Mouse (Mus musculus) T-helper 17 cell (primary cell): ENCODE measurements around the gene Slc5a6.
"Not testable (repeated sequence)": the region's sequence is repeated elsewhere in the genome, so short reads cannot be mapped to it uniquely, and the experiment has no call there.

Source experiments
- in situ Hi-C, 2 experiments: fragments of 300-600 bp; cut with MboI, MseI; formaldehyde crosslinking; loops; 1 replicate in 1 of 2; 2 replicates in 1 of 2; pipeline ENCODE4 v1.15.1; 2025; ENCODE audit warnings: high pct_unique_total_duplicates in 2 of 2

The Slc5a6 gene

DNA sequence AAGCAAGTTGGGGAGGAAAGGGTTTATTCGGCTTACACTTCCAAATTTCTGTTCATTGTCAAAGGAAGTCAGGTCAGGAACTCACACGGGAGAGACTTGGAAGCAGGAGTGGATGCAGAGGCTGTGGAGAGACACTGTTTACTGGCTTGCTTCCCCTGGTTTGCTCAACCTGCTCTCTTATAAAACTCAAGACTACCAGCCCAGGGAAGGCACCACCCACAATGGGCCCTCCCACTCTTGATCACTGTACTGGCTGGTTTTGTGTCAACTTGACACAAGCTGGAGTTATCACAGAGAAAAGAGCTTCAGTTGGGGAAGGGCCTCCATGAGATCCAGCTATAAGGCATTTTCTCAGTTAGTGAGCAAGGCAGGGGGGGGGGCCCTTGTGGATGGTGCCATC, 22.3 kb upstream of the Slc5a6 start:
- in situ Hi-C loops = loop anchor here in 1 of 2 experiments (10.0 kb wide), 1 partner anchor 1616 kb away; no protein-coding TSS in a partner anchor

DNA sequence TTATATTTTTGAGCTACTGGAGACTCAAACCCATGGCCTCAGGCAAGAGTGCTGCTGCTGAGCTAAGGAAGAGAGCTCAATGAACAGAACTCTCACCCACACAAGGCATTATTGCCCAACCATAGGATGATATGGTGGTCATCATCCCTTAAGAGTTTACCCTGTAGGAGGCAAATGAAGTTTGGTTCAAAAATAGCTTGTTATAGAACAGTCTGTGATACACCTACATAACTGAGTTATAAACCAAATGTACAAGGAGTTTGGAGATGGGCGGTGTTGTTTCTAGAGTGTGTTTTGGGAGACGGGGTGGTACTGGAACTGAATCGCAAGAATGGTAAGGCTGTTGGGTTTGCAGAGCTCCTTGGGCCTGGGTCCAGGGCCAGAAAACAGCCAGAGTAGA, 21.1 kb upstream of the Slc5a6 start:
- in situ Hi-C loops = loop anchor here in 1 of 2 experiments (10.0 kb wide), 1 partner anchor 1615 kb away; no protein-coding TSS in a partner anchor

DNA sequence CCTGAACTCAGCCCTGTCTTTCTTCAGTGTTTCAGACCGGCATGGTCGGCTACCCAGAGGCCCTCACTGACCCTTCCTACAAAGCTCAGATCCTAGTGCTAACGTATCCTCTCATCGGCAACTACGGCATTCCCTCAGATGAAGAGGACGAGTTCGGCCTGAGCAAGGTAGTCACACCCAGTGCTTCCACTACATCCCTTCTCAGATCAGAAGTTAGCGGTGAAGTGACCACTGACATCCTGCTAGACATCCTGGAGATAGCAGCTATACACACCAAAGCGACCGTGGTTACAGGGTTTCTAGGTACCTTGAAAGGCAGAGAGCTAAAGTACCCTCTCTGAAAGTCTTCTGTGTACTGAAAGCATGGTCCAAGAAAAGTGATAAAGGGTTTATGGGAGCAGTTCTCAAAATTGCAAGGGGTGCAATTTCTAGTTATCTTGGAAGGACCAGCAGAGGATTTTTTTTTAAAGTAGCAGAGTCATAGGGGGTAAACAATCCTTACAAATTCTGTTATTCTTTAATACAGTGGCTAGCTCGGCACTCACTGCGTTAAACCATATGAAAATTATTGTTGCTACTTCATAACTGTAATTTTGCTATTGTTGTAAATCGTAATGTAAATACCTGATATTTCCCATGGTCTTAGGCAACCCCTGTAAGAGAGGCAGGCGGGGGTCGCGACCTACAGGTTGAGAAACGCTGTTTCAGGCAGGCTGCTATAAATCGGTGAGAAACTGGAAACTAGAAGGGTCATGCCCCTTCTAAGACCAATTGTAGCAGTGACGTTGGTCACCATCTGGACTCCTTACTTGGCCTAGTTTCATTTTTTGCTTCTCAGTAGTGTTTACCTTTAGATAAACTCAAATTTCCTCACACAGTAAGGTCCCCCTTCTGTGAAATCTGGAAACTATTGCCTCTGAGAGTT, 6.8 kb upstream of the Slc5a6 start:
- in situ Hi-C loops = no loop called here

DNA sequence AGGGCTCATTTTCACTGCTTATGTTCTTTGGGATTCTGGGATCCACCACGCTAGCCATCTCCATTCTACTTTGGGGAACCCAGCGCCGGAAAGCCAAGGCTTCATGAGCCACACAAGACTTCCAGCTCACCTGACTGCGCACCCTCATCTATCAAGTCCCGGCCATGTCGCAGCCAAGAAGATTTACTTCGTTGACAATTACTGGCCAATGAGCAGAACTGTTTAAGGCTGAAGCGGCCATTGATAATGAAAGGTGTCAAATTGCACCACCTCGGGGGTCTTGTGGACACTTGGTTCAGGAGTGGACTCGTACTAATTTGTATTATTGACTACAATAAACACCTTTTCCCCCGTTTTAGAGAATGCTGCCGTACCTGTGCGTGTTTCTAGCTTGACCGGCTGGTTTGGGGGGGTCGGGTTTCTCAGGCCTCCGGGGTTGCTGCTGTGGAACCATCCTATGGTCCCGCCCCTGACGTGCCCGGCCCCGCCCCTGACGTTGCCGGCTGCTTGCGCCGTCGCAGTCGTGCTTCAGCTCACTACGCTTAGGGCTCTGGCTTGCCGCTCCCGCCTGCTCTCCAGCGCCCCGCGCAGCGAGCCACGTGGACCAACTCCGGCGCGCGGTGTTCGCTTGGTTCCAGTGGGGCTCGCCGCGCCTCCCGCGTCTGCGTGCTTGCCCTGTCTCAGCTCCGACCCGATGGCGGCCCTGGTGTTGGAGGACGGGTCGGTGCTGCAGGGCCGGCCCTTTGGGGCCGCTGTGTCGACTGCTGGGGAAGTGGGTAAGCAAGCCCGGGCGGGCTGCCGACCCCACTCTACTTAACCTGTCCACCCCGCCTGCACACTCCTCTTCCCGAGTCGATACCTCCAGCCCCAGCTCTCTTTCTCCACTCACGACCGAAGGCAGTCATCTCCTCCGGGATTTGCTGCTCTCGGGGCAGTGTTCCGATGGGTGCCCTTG, 5.8 kb upstream of the Slc5a6 start, which contains the start of gene Cad:
TSS of gene Cad (plus strand) at position 520 of the 955 bp plus-strand sequence.
- in situ Hi-C loops = no loop called here

DNA sequence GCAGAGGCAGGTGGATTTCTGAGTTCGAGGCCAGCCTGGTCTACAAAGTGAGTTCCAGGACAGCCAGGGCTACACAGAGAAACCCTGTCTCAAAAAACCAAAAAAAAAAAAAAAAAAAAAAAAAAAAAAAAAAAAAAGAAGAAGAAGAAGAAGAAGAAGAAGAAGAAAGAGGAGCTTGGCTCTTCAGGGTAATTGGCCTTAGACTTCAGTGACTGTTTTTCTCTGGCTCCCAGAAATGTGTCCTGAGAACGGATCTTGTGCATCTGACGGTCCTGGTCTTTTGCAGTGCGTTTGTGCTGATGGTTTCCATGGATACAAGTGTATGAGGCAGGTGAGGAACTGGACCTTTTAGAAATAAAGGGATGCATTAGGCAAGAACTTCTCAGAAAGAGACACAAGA, 5.0 kb upstream of the Slc5a6 start:
- in situ Hi-C loops = not testable (repeated sequence)

DNA sequence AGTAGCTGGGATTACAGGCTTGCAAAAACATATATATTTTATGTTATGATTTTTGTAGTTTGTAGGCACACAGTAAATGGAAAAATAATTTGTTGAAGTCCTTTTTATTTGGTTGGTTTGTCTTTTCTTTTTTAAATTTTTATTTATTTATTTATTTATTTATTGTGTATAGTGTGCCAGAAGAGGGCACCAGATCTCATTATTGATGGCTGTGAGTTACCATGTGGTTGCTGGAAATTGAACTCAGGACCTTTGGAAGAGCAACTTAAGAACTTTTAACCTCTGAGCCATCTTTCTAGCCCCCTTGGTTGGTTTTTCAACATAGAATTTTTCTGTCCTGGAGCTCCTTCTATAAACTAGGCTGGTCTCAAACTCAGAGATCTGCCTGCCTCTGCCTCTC, 1.7 kb upstream of the Slc5a6 start:
- in situ Hi-C loops = no loop called here

DNA sequence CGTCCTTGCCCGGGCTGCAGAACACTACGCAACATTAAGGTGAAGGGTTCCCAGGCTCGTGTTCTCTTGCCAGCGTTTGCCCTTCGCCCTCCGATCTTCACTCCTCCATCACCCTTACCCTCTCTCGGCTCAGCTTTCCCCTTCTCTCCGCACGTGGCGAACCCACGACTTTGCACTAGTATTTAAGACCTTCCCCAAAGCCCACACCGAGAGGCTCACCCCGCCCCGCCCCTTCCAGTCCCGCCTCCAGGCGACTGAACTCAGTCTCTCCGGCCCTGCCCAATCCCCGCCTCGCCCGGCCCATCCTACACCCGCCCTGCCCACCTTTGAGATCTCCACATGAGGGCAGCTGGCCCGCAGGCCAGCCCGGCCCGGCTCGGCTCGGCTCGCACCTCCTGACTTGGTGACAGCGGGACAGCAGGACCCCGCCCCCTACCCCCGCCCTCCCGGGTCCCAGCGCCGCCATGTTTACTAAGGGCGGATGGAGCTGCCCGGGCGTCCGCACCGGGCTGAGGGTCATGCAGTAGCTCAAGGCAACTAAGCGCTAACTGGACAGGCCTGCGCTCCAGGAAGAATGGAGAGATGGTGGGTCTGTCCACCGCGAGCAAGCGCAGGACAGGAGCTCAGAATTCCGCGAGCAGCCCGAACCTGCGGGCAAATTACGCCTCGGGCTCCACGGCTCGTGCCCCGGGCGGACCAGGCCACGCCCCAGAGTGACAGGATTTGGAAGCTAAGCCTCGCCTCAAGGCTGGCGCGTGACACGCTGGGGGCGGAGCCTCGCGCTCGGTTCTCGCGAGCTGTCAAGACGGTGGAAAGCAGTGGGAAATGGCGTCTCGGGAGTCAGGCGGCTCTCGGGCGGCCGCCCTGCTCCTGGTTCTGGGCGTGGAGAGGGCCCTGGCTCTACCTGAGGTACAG, 619 bp downstream of the Slc5a6 start, which contains the start of gene Atraid:
TSS of gene Atraid (plus strand) at position 465 of the 915 bp plus-strand sequence.
- in situ Hi-C loops = no loop called here

DNA sequence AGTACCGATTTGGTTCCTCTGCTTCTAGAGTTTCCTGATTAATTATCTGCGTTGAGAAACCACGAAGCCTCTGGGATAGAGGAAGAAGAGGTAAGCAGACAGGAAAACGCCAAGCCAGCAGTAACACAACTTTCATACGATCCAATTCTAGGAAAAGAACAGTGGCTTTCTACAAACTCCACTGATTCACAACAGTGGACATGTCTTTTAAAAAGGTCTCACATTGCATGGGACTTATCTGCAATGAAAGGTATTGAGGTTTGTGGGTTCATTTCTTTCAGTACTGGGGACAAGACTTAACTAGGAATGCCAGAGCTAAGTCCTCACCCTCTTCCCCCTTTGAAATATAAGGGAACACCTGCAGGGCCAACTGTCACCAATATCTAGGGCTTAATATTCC, 1.6 kb downstream of the Slc5a6 start:
- in situ Hi-C loops = no loop called here

DNA sequence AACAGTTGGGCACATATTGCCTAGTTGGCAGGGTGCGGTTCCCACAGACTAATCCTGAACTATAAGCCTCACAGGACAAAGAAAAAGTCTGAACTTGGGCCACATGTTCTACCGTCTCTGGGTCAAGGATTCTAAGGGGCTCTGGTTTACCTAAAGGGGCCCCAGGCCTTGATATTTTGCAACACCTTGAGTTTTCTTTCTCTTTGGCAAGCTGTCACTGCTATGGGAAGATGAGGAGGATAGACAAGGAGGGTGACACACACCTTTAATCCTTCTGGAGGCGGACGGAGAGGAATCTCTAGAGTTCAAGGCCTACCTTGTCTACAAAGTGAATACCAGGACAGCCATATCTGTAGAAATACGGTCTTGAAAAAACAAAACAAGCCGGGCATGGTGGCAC, 2.3 kb downstream of the Slc5a6 start:
- in situ Hi-C loops = no loop called here

DNA sequence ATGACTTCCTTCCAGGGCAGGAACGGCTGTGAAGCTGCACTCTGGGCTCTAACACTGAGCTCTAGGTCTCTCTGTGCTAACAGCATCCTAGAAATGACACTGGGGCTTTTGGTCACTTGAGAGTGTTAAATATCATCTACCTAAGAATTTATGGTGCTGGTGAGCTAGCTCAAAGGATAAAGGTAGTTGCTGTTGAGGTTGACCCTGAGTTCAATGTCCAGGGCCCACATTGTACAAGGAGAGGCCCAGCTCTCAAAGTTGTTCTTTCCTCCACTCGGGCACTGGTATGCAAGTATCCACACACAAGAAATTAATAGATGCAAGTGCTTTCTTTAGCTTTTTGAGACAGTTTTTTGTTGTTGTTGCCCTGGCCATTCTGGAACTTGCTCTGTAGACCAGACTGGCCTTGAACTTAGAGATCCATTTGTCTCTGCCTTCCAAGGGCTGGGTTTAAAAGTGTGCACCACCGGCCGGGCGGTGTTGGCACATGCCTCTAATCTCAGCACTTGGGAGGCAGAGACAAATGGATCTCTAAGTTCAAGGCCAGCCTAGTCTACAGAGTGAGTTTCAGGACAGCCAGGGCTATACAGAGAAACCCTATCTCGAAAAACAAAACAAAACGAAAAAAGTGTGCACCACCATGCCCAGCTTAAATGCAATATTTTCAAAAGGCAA, 10.4 kb downstream of the Slc5a6 start:
- in situ Hi-C loops = no loop called here

DNA sequence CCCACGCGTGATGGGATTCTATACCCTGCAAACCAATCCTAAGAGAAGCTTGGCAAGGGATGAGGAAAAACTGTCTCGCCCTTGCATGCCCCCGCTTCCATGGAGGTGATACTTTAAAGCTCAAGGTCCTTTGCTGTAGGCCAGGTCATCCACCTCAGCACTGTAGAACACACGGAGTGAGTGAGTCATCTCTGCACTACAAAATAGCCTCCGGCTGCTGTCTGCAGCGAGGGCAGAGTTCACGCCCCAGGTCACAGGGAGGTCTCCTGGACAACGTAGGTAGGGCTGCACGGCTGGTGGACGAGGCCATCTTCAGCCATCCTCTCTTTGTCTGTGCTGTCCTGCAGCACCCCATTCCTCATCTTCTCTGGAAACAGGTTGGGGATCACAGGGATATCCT, 12.2 kb downstream of the Slc5a6 start:
- in situ Hi-C loops = not testable (repeated sequence)

DNA sequence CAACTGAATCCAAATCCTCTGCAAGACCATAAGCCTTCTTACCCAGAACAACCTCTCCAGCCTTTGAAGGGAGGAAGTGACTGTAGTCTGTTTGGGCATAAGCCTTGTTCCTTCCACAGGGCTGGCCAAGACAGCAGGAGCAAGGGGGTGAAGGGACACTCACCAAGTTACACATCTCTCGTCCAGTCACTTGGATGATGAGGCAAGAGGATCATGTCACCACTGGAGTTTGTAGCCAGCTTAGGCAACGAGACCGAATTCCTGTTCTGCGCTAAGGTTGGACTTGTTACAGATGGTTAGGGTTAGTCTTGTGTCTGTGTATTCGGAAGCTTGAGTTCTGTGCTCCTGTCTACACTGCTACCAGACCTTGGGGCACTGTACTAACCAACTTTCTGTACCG, 14.1 kb downstream of the Slc5a6 start:
- in situ Hi-C loops = no loop called here

DNA sequence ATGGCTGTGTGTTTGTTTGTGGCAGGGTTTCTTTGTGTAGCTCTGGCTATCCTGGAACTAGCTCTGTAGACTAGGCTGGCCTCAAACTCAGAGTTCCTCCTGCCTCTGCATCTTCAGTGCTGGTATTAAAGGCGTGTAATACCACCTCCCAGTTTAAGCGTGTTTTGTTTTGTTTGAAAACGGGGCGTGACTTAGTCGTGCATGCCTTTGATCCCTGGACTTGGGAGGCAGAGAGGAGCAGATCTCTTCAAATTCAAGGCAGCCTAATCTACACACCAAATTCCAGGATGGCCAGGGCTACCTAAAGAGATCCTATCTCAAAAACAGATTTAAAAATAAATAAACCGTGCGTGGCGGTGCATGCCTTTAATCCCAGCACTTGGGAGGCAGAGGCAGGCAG, 17.2 kb downstream of the Slc5a6 start:
- in situ Hi-C loops = no loop called here

DNA sequence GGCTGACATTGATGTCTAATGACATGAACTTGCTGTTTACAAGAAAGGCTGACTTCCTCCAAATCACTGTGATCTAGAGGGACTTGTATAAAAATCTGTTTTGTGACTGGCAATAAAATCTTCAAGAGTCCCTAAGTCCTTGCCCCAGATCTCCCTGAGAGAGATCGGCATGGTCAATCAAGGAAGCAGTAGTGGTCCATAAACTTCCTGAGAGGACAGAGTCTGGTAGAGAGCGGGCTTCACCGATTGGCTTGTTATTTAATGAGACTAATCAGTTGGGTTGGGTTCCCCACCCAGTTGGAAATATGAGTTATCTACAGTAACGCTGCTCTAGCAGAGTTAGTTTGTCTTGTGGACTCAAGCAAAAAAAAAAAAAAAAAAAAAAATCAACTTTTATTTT, 17.8 kb downstream of the Slc5a6 start:
- in situ Hi-C loops = no loop called here

DNA sequence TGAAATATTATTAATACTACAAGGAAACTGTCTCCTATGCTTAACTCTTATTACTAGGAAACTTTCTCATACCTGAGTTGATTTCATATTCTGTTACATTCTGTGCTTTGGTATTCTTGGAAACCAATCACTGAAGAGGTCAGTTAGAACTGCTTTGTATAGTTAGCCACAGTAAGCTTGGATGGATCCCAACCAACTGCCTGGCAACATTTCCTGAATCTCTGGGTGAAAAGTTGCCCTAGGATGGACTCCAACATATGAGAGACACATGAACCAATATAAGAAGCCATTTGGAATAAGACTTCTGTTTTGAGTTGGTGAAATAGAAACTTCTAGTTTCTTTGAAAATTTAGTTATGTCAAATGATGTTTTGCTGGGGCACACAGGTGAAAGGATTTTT, 24.1 kb downstream of the Slc5a6 start:
- in situ Hi-C loops = no loop called here

DNA sequence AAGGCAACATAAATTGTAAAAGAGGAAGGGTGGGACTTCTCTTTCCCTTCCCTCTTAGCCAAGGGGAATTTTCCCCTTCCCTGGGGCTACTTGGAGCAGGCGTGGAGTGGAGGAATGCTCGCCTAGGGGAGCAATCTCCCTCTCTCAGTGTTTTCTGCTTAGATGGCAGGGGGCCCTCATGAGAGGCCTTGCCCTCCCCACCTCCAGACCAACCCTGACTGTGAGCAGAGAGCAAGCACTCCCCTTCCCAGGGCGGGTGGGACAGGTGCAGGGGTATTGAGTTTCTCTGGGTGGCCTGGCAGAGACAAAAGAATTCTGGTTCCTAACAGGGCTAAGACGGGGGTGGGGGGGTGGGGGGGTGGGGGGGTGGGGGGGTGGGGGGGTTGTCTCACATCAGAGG, 25.5 kb downstream of the Slc5a6 start:
- in situ Hi-C loops = no loop called here

DNA sequence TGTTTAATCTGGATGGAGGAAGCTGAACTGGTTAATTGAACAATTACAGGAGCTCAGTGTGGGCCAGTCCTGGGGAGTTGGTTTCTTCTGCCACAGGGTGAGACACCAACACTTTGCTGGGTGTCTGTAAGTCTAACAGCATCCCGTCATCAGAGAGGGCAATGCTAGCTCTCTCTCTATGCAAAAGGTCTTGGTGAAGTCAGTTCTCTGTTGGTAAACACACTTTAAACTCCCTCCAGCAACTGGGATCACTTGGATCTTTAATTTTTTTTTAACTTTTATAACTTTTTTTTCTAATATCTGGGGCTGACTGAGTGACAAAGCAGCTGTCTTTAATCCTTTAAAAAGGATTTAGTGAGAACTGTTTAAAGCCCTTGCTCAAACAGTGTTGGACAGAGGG, 26.0 kb downstream of the Slc5a6 start:
- in situ Hi-C loops = no loop called here

DNA sequence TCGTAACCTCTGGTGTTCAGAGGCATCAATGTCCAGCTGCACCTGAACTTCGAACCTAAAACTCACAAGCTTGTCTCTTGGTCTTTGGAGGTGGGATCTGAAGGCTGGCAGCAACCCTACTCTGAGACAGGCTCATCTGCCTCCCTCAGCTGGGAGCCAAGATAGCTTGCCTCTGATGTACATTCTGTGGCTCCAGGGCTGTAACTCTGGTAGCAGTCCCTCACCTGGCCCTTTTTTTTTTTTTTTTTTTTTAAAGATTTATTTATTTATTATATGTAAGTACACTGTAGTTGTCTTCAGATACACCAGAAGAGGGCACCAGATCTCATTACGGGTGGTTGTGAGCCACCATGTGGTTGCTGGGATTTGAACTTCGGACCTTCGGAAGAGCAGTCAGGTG, 26.9 kb downstream of the Slc5a6 start:
- in situ Hi-C loops = not testable (repeated sequence)

DNA sequence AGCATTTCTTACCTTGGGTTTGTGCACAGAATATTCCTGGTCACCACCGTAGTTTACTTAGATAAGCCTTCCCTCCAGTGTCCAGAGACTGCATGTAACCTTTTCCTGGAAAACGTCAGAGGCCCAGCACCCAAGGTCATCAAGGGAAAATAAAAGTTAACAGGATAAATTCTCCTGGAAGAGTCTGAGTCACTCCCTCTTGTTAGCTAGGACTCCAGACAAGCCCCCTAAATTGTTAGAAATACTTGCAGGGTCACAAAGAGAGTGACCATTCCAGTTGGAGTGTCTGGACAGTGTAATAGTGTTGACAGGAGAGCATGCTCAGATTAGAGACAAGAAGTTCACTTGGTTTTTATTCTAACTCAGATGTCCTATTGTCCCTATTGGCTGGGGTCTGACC, 32.8 kb downstream of the Slc5a6 start:
- in situ Hi-C loops = no loop called here

DNA sequence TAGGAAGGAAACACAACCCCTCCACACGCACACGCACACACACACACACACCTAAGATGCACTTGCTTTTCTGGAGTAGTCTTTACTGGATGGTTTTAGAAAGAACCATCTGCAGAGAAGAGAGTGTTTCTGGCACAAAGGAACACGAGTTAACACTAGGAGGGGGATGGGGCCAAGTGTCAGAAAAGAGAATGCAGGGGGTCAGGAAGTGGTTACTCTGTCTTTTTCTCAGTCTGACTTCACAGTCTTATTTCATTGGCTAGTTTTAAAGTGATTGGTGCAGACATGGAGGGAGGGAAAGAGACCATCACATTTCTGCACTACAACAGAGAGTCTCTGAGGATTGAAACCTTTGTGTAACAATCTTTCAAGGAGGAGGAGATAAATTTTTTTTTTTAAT, 36.0 kb downstream of the Slc5a6 start:
- in situ Hi-C loops = no loop called here
